Mouse (Mus musculus) ovary, adult 2 months (tissue): Measurements from ENCODE around the gene Pcmtd2. TPM values are rescaled to one million over a fixed set of nuclear protein-coding genes. Genes with fewer than 3 reads are reported as not detected.

Experiments used
- polyA plus RNA-seq: library from polyadenylated mRNA; depleted of rRNA; stranded (reverse); fragments of >200 nt; gene quantifications from 2 replicates; pipeline ENCODE4 v1.2.3, GENCODE M21; 2012; rRNA removed

Pcmtd2 gene
- 14.8 and 18.6 TPM in 2 replicates for polyA plus RNA-seq

DNA sequence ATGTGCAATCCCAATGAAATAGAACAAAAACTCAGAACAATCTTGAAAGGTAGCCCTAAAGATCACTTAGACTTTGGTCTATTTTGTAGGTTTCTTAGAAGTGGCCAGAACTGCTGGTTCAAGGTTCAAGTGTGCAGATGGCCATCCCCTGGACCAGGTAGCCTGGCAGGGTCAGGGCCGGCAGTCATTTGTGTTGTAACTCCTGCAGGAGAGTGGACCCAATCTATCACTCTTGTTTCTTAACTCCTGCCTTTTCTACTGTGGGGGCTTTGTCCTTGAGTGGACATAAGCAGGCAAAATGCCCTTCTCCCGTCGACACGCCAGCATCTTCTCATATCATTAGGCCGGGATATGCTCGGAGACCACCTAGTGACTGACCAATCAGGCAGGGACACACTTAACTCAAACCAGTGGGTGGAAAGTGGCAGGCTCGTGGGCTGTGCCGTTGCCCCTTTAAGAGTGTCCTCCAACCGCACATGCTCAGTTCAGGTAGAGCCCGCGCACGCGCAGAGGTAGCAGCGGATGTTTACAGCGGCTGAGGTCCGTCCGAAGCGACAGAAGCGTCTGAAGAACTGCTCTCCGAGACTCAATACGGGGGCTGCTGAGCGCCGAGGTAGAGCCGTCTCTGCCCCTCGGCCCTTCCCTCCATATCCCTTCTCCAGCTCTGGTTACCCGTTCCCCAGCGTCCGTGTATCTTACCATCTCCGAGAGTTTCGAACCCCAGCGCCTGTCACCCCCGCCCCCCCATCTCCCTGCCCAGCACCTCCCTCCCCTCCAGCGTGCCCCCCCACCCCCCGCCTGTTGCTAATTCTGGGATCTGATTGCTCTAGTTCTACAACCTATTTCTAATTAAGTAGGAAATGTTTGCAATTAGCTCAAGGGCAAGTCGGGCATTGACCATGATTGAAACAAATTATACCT is at the start of gene Pcmtd2:
Pcmtd2 (plus strand) TSS at position 483 of the 921 bp plus-strand sequence.

GRCm38 (mm10) chr2:181863791-181864535 is 26.3 kb downstream of the Pcmtd2 start, which contains the start of gene Polr3k:
Polr3k (plus strand) TSS chr2:181864337.

Other genes with a start within 250 kb of the Pcmtd2 start
- 21.1 and 26.7 TPM in 2 replicates for gene Prpf6, start 246.0 kb upstream of the Pcmtd2 start, polyA plus RNA-seq
- gene Zfp512b, start 245.1 kb upstream of the Pcmtd2 start, polyA plus RNA-seq: 108 and 116 TPM in 2 replicates
- 41.9 and 44.3 TPM in 2 replicates for gene Samd10, start 238.6 kb upstream of the Pcmtd2 start, polyA plus RNA-seq
- 0.62 and 1.0 TPM in 2 replicates for gene Gm29797, start 180.8 kb upstream of the Pcmtd2 start, polyA plus RNA-seq
- gene Sox18, start 166.2 kb upstream of the Pcmtd2 start, polyA plus RNA-seq: 209 and 217 TPM in 2 replicates
- gene Tcea2, start 157.5 kb upstream of the Pcmtd2 start, polyA plus RNA-seq: 32.8 and 33.7 TPM in 2 replicates
- 119 and 136 TPM in 2 replicates for gene Rgs19, start 143.9 kb upstream of the Pcmtd2 start, polyA plus RNA-seq
- gene Lkaaear1, start 139.4 kb upstream of the Pcmtd2 start, polyA plus RNA-seq: not detected in 2 replicates
- gene Oprl1, start 122.8 kb upstream of the Pcmtd2 start, polyA plus RNA-seq: 0.93 and 1.5 TPM in 2 replicates
- gene Myt1, start 74.5 kb upstream of the Pcmtd2 start, polyA plus RNA-seq: 0.07 and 0.08 TPM in 2 replicates
- 3.1 and 4.5 TPM in 2 replicates for gene Polr3k, start 26.5 kb downstream of the Pcmtd2 start, polyA plus RNA-seq
- gene Gm14496, start 153.3 kb downstream of the Pcmtd2 start, polyA plus RNA-seq: not detected in 2 replicates